Mouse (Mus musculus) kidney, adult 9 months (tissue): ENCODE measurements around the gene Clcnka.

Source experiments
- DNase-seq: peaks from one replicate; pipeline ENCODE4 v3.0.0; 2022

Gene Clcnka

DNA sequence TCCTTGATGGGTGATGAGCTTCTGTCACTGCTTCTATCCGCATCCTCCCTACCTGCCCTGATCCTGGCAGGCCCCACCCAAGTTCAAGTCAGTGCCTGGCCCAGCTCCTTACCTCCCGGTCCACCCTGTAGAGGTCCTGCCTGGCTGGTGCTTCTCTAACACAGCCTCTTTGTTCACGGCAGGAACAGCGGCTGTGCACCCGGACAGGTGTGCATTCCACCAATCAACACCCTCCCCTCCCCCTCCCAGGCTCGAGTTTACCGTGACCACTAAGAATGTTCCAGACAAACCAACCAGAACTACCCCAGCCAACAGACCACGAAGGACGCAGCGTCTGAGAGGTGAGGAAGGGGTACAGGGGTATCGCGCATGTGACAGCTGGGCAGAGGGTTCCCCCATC lies at the start of gene Clcnka:
Clcnka (minus strand) TSS at position 180 of the 400 bp plus-strand sequence.
- DNase-seq = peak; percentile 66

DNA sequence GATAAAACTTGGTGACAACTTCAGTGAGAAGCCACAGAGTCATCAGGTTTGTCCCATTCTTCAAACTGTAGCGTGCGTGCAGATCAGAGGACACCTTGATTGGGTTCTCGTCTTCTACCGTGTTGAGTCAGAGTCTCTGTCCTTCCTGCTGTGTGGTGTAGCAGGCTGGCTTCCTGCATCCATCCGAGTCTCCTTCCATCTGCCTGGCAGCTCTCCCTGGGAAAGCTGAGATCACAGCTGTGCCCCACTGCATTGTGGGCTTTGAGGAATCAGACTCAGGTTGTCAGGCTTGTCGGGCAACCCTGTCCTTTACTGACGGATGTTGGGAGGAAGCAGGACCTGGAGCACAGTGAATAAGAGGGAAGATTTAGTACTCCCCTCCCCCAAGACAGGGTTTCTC lies 47.7 kb upstream of the Clcnka start:
- DNase-seq = no peak

DNA sequence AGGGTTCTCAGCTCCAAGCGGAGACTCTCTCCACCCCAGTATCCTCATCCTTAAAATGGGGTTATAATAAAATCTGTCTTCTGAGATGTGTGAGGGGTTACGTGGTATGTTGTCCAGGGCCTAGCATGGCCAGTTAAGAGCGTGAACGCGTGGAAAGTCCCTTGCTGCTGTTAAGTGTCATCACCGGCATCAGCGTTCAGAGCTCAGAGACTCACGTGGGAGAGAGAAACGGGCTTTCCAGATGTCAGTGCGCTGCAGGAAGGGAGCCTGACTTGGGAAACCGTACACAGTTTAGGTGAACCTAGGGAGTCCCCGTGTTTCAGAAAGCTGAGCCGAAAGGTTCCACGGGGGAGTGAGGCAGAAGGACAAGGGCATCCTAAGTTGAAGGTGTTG lies 46.8 kb upstream of the Clcnka start:
- no peak for DNase-seq

DNA sequence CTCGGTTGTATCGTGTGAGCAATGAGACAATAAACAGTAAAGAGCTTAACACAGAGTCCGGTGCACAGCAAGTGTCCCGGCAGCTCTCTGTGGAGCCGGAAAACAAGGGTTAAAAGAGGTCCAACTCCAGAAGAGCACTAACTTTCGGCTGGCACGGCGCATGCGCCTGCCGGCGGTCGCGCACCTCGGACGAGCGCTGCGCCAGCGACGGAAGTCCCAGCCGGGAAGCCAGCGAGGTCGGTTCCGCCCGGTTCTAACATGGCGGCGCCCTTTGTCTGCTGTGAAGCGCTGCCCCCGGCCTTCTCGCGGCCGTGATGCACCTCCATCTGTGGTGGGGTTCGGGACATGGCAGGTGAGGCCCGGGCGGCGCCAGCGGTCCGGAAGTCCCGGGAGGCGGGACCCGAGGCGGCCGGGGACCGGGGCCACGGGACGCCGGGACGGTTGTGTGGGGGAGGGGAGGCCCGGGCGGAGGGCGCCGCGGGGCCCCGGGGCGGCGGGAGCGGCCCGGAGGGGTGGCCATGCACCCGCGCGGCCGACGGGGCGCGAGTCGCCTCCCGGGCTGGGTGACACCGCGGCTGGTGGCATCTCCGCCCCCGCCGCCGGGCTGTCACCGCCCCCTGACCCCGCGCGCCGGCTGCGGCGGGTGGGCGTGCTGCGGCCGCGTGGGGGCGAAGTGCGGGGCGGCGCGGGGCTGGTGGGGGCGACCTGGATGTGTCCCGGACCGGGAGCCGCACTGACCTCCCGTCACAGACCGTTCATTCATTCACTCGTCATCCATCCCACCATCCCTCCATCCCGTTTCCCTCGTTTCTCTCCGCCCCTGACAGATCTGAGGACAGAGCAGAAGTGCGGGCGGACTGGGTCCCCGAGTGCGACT lies 46.2 kb upstream of the Clcnka start, which contains the start of gene Zbtb17:
Zbtb17 (plus strand) TSS at position 204 of the 877 bp plus-strand sequence.
- DNase-seq = peak; percentile 87

DNA sequence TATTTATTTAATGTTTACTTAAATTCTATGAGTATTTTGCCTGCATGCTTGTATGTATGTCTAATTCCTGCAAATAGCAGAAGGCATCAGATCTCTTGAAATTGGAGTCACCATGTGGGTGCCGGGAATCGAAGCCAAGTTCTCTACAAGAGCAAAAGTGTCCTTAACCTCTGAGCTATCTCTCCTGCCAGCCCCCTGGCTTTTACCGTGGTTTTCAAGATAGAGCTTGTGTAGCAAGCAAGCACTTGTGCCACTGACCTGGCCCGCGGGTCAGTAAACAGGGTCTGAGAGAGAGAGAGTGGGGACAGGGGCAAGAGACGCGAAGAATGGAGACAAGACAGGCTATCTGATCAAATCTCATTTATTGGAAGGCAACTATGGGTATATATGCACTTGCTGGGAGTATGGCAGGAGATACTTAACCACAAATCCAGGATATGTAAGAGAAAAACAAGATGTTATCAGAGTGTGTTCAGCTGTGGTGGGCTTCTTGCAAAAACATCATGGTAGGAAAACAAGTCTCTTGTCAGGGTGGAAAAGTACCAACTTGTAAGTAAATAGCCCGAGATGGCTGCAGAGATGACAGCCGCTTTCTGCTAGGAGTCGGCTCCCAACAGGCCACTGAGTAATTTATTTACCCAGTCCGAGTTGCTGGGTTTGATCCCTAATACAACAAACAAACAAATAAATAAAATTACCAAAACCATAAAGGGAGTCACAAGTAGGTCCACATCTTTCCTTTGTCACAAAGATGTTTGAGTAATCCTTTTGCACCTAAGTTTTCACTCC lies 45.3 kb upstream of the Clcnka start:
- DNase-seq = no peak

DNA sequence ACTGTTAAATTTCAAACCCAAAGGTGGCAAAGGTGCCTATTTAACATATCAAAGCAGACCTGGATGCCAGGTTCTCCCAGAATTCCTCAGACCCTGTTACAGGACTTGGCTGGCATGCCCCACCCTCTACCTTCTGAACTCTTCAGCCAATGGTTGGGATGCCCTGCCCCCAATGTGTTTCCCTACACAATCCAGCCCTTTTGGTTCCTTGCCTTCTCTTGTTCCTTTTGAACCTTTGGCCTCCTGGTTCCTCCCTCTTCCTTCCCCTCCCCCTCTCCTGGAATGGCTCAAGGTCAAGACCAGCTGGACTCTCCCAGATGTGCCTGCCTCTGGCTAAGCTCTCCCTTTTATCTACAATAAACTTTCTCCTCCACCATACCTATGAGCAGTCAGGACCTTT lies 42.4 kb upstream of the Clcnka start:
- peak; percentile 89 for DNase-seq

DNA sequence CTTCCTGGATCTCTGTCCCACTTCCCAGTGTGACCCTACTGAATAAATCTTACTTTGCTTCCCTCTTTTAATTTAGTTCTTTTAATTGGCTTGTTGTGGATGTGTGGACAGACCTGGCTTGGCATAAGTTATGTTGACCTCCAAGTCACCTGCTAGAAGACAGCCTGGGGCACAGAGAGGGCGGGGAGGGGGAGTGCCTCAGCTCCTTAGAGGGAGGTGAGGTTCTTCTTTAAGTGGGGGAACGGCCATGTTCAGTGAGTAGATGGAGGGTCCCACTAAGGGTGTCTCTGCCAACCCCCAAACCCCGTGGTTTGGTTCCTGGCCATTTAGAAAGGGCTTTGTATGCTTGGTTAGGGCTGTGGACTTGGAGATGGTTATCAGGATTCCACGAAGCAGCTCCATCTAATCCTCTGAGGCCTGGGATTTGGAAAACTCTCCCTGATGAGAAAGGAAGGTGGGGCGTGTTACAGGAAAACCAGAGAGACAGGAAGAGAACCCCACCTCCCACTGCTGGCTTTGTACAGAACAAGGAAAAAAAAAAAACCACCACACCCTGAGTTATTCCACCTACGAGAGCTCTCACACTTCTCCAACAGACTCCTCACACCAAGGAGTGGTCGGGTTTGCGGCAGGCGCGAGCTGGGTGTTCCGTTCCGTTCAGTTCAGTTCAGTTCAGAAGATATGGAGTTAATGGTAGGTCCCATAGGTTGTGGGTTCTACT lies 40.7 kb upstream of the Clcnka start:
- peak; percentile 68 for DNase-seq

DNA sequence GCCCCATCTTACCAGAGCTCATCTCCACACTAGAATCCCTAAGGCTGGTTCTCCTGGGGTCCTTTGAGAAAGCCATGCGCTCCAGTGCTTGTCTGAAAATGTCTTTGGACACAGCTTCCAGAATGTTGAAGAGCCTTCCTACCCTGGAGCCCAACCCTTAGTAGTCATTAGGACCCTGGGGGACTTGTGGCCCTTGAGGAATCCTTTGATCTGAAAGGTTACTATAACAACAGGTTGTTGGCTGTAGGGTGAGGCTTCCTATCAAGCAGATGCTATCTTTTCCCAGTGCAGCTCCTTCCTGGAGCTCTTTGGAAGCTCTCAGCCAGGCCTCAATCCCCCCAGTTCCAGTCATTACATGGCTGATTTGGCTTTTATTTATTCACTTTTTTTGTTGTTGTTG lies 37.5 kb upstream of the Clcnka start, which contains the start of gene Srarp:
Srarp (minus strand) TSS at position 132 of the 400 bp plus-strand sequence.
- no peak for DNase-seq

DNA sequence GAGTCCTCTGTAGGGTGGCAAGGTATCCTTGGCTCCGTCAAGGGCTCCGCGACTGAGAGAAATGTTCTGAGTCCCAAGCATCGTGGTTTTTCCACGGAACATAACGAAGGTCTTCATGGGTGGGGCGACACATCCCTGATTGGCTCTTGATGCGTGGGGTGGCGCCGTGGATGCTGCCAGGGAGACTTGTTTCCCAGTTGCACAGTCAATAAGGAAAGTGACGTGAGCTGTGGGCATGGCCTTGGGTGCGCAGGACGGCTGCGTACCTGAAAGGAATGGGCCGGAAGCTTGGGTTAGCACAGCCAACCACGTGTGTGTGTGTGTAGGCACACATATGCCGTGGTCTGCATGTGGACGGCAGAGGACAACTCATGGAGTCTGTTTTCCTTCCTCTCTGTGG lies 34.7 kb upstream of the Clcnka start:
- DNase-seq = no peak

DNA sequence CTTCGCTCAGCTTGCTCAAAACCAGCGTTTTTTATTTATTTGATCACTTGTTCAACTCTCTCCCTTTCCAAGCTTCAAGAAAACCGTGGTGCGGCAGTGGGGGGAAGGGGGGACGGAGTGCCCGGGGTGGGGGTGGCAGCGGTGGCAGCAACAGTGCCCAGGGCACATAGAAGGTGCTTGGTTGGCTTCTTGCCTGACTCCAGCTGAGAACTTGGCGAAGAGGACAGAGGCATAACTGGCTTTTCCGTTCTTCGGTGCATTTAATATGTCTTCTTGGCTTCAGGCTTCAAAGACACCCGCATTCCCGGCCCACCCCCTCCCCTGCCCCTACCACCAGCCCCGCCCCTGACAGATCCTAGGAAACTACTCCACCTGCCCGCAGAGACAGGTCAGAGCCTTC lies 34.1 kb upstream of the Clcnka start:
- DNase-seq = peak; percentile 57

DNA sequence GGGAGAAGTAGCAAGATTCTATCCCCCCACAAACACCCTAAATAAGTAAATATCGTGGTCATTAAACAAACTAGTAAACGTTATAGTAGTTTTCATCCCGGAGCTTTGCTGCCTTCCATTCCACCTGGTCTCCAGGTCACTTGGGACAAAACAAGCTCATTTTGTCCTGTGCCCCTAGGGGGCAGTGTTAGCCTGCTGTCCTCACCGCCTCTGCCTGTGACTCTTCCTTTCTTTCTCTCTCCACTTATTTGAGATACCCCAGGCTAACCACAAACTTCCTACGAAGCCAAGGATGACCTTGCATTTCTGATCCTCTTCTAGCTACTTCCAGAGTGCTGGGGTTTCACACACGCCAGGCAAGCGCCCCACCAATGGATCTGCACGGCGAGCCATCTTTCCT lies 32.5 kb upstream of the Clcnka start:
- DNase-seq = peak; percentile 85

DNA sequence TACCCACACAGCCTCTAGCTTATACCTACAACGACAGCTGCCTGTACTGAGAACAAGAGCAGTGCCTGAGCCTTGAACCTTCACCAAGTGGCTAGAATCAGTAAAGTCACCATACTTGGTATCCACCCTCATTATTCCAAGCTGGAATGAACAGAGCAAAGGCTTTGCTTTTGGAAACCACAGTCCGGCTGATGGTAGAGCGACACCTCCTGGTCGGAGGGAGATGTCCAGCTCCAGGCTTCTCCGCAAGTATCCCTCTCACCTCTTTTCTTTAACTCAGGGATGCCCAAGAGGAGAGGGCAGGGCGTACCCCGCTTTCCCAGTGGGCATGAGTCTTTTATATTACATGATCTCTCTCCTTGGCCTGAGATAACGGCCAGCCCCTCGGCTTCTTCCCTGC lies 31.3 kb upstream of the Clcnka start:
- peak; percentile 74 for DNase-seq

DNA sequence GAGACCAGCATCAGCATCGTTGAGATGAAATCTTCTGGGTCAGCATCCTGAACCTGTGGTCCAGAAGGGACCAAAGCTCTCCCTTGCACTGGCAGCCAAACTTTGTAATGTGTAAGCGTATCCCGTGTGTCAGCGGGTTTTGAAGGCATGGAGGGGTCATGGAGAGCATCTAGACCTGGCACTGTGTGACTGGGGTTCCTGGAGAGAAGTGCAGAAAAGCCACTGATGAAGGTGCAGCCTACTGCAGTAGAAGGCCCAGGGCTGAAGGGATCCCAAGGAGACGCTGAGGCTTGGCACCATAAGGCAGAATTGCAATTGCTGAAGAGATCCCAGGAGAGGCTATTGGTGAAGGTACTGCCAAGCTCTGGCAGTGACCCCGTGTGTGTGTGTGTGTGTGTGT lies 30.9 kb upstream of the Clcnka start:
- no peak for DNase-seq

DNA sequence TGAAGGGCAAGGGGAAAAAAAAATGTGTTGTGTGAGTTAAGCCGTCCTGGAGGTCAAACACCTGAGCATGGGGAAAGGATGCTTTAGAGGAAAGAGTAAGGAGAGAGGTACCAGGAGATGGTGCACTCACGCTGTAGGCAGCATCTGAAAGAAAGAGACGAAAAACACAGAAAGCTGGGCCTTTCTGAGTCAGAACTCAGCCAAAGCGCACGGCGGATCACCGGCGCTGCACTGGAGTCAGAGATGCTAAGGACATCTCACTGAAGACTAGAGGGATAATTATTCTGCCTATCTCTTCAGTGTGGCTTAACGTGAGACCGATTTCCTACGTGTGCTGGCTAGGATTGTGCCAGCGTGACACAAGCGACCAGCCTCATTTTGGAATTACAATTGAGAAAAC lies 29.4 kb upstream of the Clcnka start:
- DNase-seq = no peak

DNA sequence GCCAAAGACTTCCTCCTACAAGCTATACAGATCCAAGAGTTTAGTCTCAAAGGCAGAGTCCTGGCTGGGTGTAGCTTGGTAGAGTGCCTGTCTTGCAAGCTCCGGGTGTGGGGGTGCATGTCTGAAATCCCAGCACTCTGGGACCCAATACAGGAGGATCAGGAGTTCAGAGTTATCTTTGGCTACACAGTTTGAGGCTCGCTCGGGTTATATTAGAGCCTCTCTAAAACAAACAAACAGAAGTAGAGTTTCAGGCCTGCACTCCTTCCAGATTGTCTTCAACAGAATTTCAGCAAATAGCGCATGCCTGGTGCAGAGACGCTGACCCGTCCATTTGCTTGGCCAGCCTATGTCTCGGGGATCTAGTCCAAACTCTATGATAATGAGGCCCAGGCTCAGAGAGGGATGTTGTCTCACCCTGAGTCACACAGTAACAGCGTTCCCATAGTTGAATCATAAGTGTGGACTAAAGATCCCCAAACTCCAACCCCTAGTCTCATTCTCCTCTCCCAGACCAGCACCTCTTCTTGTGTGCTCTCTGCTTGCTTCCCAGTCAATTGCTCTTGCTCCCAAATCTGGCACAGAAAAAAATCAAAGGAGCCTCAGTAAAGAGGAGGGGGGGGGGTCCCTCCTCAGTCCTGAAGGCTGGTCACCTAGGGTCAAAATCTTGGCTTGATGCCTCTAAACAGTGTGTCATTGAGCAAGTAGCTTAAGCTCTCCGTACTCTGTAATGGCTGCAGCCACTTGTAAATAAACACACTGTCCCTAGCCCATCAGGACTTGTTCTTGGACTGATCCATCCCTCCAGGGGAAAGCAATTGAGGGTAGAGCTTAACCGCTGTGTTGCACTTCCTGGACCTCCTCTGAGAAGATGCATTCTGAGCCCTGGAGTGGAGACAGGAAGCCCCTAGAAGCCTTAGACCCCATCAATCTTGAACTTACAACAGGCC lies 28.5 kb upstream of the Clcnka start:
- DNase-seq = no peak

DNA sequence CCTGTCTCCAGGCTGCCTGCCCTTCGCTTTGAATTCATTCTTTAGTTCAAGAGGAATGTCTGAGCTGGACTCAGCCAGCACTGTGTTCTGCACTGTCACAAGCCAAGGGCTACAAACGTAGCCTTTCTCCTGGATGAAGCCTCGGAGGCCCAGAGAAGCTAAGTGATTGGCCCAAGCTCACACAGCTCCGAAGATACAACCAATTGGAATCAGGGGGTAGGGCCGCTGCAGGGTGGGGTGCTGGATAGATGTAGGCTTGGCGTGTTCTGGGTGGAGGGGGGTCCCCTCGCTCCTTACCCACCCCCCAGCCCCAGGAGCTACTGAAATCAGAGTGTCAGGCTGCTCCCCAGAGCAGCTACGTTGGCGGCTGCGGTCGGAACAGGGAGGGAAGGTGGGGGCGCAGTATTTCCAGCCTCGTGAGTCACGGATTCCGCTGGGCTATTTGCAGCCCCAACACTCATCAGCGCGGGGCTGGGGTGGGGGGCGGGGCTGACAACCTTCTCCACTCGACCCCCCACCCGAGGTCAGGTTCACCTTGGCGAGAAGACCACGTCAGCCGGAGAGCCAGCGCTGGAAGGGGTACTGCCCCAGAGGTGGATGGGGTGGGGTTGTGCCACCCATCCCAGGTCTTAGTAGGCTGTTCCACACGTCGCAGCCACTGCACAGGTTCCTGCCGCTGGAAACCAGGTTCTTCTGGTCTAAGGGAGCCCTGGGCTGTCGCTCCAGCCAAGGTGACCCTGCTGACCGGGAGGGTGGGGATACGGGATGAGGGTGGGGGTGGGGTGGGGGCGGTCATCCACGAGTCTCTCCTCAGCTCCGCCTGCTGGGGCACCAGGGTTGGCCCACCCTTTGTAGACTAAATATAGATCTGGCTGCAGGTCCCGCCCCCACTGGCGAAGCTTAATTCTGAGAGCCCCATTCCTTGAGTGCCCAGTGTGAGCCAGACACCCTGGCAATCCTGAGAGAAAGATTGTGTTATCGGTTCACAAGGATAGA lies 27.3 kb upstream of the Clcnka start:
- peak; percentile 70 for DNase-seq

DNA sequence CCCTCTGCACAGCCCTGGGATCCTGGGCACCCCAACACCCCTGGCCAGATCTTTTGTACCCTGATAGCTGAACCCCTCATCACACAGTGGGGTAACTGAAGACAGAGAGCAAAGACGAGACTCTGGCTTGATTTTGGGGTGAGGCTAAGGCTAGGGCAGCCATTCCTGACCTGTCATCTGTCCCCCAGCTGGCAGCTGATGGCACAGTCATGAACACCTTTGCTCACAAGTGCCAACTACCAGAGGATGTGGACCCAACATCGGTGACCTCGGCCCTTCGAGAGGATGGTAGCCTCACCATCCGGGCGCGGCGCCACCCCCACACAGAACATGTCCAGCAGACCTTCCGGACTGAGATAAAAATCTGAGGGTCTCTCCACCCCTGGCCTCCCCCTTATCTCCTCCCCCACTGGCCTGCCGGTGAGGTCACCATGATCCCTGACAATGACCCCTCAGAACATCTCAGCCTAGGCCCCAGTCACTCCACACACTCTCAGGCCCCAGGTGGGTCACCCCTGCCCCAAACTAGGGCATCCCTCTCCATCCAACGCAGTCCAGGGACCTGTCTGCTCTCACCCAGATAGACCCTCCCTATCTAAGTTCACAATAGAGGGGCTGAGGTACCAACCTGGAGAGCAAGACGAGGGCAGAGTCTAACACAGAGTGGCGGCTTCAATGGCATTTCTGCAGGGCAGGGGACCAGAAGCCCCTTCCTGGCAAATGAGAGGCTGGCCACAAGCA lies 25.3 kb upstream of the Clcnka start:
- no peak for DNase-seq

DNA sequence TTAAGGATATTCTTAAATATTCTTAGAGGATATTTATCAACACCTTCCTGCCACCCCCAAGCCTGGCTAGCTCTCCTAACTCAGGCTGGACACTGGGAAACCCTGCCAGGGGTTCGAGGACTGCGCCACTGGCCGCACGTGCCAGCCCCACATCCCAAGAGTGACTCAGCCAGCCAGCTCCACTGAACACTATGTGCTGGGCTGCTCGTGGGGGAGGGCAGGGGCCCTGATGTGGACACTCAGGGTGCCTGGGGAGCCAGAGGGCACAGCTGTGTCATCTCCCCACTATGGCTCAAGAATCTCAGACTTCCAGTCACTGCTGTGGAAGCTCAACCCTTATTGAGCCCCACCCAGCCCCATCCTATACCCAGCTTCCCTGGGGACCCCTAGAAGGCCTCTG lies 24.8 kb upstream of the Clcnka start:
- no peak for DNase-seq

DNA sequence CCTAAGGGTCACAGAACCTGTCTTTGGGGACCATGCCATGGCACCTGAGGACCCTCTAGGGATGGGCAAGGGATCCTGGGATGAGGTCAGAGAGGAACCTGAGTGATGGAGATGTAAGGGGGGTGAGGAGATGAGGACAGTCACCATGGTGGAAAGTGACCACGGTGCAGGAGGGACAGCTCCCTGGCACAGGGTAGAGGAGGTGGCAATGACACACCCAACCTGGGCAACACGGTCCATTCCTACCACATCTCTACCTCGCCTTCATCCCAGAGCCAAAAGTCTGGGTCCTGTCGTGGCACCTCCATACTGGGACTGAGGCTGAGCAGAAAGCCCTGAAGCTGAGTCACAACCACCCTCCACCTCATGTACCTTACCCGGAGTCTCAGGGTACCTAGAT lies 24.3 kb upstream of the Clcnka start:
- DNase-seq = no peak

DNA sequence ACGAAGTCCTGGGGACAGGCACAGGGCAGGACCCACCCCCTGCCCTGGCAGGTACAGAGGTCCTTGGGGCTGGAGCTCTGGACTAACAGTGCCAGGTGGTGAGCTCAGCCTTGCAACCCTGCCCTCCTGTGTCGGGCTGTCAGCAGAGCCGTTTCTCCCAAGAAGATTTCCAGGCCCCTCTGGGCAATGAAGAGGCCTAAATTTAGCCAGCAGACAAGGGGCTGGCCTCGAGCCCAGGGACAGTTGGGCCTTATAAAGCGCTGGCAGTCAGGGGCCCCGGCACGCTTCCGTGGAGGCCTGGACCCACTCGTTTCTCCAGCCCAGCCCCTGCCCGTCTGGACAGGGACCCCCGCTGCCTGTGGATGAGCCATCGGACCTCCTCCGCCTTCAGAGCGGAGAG lies 22.9 kb upstream of the Clcnka start:
- DNase-seq = no peak
